Mouse (Mus musculus) cerebellum, adult 2 months (tissue): ENCODE measurements around the gene Cfap54.
A peak's percentile ranks its signal among the peaks of the same experiment; 100 is the strongest.

Experiments used
- CTCF ChIP-seq: fragments of 200-500 bp; IDR thresholded peaks from 2 replicates; pipeline ENCODE4 v1.5.1; 2011; ENCODE audit warnings: low read depth, mild to moderate bottlenecking, control low read depth, low read length, moderate library complexity, borderline replicate concordance; ENCODE audit not compliant: insufficient read depth
- POLR2A ChIP-seq: fragments of 200-500 bp; IDR thresholded peaks from 2 replicates; pipeline ENCODE4 v1.6.1; 2011; ENCODE audit warnings: low read length, control low read depth, borderline replicate concordance; ENCODE audit not compliant: insufficient read depth

GRCm38 (mm10) chr10:93014059-93014795, 67.2 kb downstream of the Cfap54 start:
- peak; percentile 73 for TF ChIP-seq CTCF
- no peak for TF ChIP-seq POLR2A
